Mouse (Mus musculus): ENCODE results near the gene Olfr1367.

- TF ChIP-seq CTCF (IDR thresholded peaks at IDR 0.05; ENCODE audit: insufficient read depth, low read depth, low read length) (no peak), POLR2A (IDR thresholded peaks at IDR 0.05; ENCODE audit: insufficient read depth, low read depth, low read length) (no peak)
Observed at GRCm38 (mm10) chr13:21309788-21310187, 36.9 kb upstream of the Olfr1367 start.
